Mouse (Mus musculus): ENCODE measurements around the gene R3hdm2.

DNA sequence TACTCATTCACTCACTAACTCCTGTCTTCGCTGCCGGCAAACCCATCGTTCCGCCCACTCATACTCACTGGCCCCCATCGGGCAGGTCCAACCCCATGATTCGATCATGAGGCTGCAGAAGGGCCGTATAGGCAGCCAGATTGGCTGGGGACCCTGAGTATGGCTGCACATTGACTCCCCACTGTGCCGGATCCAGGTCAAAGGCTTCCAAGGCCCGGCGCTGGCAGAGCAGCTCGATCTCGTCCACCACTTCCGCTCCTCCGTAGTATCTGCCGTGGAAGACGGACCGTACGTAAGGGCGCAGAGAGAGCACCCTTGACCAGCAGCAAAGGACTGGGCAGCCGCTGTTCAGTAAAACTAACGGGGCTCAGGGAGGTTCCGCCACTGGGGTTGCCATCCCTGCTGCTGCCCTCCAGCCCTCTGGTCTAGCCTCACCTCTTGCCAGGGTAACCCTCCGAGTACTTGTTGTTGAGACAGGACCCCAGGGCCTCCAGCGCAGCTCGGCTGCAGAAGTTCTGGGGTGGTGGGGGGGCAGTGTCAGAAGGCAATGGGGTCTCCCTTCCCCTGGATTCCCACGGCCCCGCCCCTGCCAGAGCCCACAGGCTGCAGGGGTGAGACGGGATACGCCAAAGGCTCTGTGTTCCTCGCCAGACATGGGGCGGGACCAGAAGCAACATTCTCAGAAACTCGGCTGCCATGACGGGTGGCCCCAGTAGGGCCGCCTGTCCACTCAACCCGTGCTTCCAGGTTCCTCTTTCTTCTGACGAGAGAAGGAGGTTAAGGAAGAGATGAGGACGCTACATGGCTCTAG, 140.0 kb downstream of the R3hdm2 start:
- TF ChIP-seq CTCF (IDR thresholded peaks at IDR 0.05; ENCODE audit: low read depth), result no peak
- no peak for TF ChIP-seq EP300 (IDR thresholded peaks at IDR 0.05; ENCODE audit: low read depth)

All from heart, postnatal 0 days (tissue).